Mouse (Mus musculus) testis, adult 2 months (tissue): ENCODE data around the gene Lgr6.

Experiments used
- CTCF ChIP-seq: fragments of 200-500 bp; IDR thresholded peaks from 2 replicates; pipeline ENCODE4 v1.5.1; 2012; ENCODE audit warnings: low read depth, mild to moderate bottlenecking, inconsistent platforms, low read length, moderate library complexity; ENCODE audit not compliant: control insufficient read depth, insufficient read depth, insufficient replicate concordance
- POLR2A ChIP-seq: fragments of 200-500 bp; IDR thresholded peaks from 2 replicates; pipeline ENCODE4 v1.6.1; 2012; ENCODE audit warnings: low read depth, mild to moderate bottlenecking, inconsistent platforms, low read length, moderate library complexity; ENCODE audit not compliant: control insufficient read depth

GRCm38 (mm10) chr1:135075270-135075669 is 29.8 kb downstream of the Lgr6 start:
- no peak for TF ChIP-seq CTCF
- TF ChIP-seq POLR2A, result no peak
